Mouse (Mus musculus) CD4-positive, CD25-positive, alpha-beta regulatory T cell, adult 2 months (primary cell): ENCODE data around the gene Thap2.

ENCODE experiments used
- DNase-seq: peaks from one replicate; pipeline ENCODE4 v3.0.0-alpha.2; 2012; ENCODE audit warnings: low read depth, low spot score

Thap2 gene

GRCm38 (mm10) chr10:115355016-115355415 is 29.2 kb downstream of the Thap2 start:
- DNase-seq = no peak

- DNase-seq = no peak
Measured at GRCm38 (mm10) chr10:115354553-115354952, 29.7 kb downstream of the Thap2 start.

GRCm38 (mm10) chr10:115350810-115351397 is 33.3 kb downstream of the Thap2 start:
- DNase-seq = no peak

- DNase-seq = no peak
Measured at GRCm38 (mm10) chr10:115349509-115349908, 34.7 kb downstream of the Thap2 start.

GRCm38 (mm10) chr10:115349029-115349428 is 35.2 kb downstream of the Thap2 start:
- DNase-seq = no peak

GRCm38 (mm10) chr10:115348131-115348530 is 36.1 kb downstream of the Thap2 start:
- DNase-seq = no peak

- no peak for DNase-seq
Measured at GRCm38 (mm10) chr10:115346444-115346843, 37.8 kb downstream of the Thap2 start.

- no peak for DNase-seq
Measured at GRCm38 (mm10) chr10:115342771-115343425, 41.3 kb downstream of the Thap2 start.

- DNase-seq = no peak
Measured at GRCm38 (mm10) chr10:115339820-115340328, 44.4 kb downstream of the Thap2 start.

- DNase-seq = no peak
Measured at GRCm38 (mm10) chr10:115336901-115337300, 47.3 kb downstream of the Thap2 start.

- DNase-seq = no peak
Measured at GRCm38 (mm10) chr10:115333528-115333927, 50.7 kb downstream of the Thap2 start.

GRCm38 (mm10) chr10:115332997-115333396 is 51.2 kb downstream of the Thap2 start:
- peak; percentile 31 for DNase-seq

GRCm38 (mm10) chr10:115332420-115332952 is 51.8 kb downstream of the Thap2 start:
- peak; percentile 53 for DNase-seq

GRCm38 (mm10) chr10:115329010-115329530 is 55.2 kb downstream of the Thap2 start:
- peak; percentile 29 for DNase-seq

GRCm38 (mm10) chr10:115328514-115328913 is 55.7 kb downstream of the Thap2 start:
- peak; percentile 19 for DNase-seq

GRCm38 (mm10) chr10:115323295-115323694 is 60.9 kb downstream of the Thap2 start:
- DNase-seq = peak; percentile 87

- no peak for DNase-seq
Measured at GRCm38 (mm10) chr10:115321317-115322035, 62.8 kb downstream of the Thap2 start.
